8 mouse cellular contexts compared by ENCODE assay signal in the genomic region with DNA sequence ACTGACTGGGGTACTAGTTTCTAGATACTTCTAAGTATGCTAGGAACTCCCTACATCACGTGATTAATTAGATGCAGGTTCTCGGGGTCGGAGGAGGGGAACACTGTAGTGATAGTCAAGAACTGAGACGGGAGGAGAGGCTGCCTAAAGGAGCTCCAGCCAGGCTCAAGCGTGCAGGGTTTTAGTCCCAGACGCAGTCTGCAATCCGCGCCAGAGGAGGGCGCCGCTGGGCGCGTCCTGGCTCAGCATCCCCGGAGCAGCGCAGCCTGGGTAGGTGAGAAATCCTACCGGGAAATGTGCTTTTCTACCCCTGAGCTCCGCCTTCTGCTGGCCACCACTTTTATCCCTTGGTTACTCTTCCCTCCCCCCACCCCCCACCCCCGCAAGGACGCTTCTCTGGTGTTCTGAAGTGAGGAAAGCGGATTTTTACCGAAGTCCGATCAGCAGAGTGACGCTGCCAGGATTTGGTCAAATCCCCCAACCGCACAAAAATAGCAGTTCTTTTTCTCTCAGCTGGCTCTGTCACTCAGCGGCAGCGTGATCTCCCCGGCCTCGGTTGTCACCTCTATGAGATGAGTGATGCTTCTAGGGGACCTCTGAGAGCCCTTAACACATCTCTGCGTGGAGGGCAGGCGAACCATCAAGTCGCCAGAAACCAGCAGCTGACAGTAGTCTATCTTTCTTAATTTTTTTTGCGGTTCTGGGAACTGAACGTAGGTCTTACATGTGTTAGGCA. TPM values are rescaled to one million over a fixed set of nuclear protein-coding genes. Genes with fewer than 3 reads are reported as not detected.
DNase-seq lines count a peak whose midpoint lies in the region; ATAC-seq and TF ChIP-seq lines count a peak whose summit lies in the region.

No protein-coding gene starts in this region.

- peaks cover 6% of the 10 kb centered on the region; the same call in 1 of the 2 replicates for H3K9me3 ChIP-seq in E14TG2a.4 (ENCODE audit: low read length)
- no peaks in the 10 kb centered on the region for H3K9me3 ChIP-seq in forebrain, embryonic 10.5 days
- H3K9me3 ChIP-seq in liver, postnatal 0 days (ENCODE audit: low read length) = no peaks in the 10 kb centered on the region
- H3K9me3 ChIP-seq in neural tube, embryonic 14.5 days (ENCODE audit: control insufficient read depth, low read length) = no peaks in the 10 kb centered on the region

- H3K4me1 ChIP-seq in E14TG2a.4 (replicated peaks; ENCODE audit: low read depth, low read length) = peaks cover 21% of the 10 kb centered on the region
- H3K4me1 ChIP-seq in forebrain, embryonic 10.5 days = peaks cover 20% of the 10 kb centered on the region
- H3K4me1 ChIP-seq in liver, postnatal 0 days (ENCODE audit: insufficient read depth) = 0 out of 2 replicates have a peak, but pooled peaks cover 2% of the 10 kb centered on the region
- no peaks in the 10 kb centered on the region for H3K4me1 ChIP-seq in neural tube, embryonic 14.5 days (ENCODE audit: control insufficient read depth, insufficient read depth, low read length)

- no peak for TF ChIP-seq EP300 in liver, postnatal 0 days (IDR thresholded peaks at IDR 0.05; ENCODE audit: low read depth)

- intact Hi-C loops in heart, postnatal 14 days (cut with DNase I) = no loop called here

- no peak; the same call in 1 of the 2 replicates for TF ChIP-seq CTCF in E14TG2a.4 (conservative IDR thresholded peaks at IDR 0.05; ENCODE audit: low read length)
- peak; percentile 64 for TF ChIP-seq CTCF in brain, embryonic 14.5 days (IDR thresholded peaks at IDR 0.05; ENCODE audit: borderline replicate concordance, extremely low read depth, insufficient read depth, insufficient read length)
- peak; percentile 64 for TF ChIP-seq CTCF in liver, postnatal 0 days (IDR thresholded peaks at IDR 0.05; ENCODE audit: low read depth)

- 14% methylated on average over 32 of the region's 32 CpGs for WGBS in forebrain, embryonic 10.5 days
- 18% methylated on average over 28 of the region's 32 CpGs for WGBS in liver, postnatal 0 days (ENCODE audit: insufficient replicate concordance)
- WGBS in neural tube, embryonic 14.5 days = 14% methylated on average over 32 of the region's 32 CpGs

- H3K36me3 ChIP-seq in E14TG2a.4 (ENCODE audit: insufficient read depth, low read length) = no peaks in the 10 kb centered on the region
- no peaks in the 10 kb centered on the region for H3K36me3 ChIP-seq in forebrain, embryonic 10.5 days (replicated peaks)
- H3K36me3 ChIP-seq in liver, postnatal 0 days (replicated peaks; ENCODE audit: insufficient read depth, low read length) = no peaks in the 10 kb centered on the region
- H3K36me3 ChIP-seq in neural tube, embryonic 14.5 days (ENCODE audit: control insufficient read depth, insufficient read depth, low read length) = no peaks in the 10 kb centered on the region

- peak overlapping the region; percentile 45 for H3K4me3 ChIP-seq in E14TG2a.4 (replicated peaks; ENCODE audit: low read length)
- H3K4me3 ChIP-seq in forebrain, embryonic 10.5 days = peak overlapping the region; percentile 49
- H3K4me3 ChIP-seq in liver, postnatal 0 days (ENCODE audit: low read depth, low read length) = peak overlapping the region; percentile 16; the same call in 1 of the 2 replicates
- H3K4me3 ChIP-seq in neural tube, embryonic 14.5 days (ENCODE audit: low read depth, low read length) = peak overlapping the region; percentile 24

- peak overlapping the region; percentile 41 for H3K27ac ChIP-seq in forebrain, embryonic 10.5 days
- no peak overlapping the region for H3K27ac ChIP-seq in liver, postnatal 0 days (ENCODE audit: low read depth)
- H3K27ac ChIP-seq in neural tube, embryonic 14.5 days (ENCODE audit: low read depth, low read length) = no peak overlapping the region

- DNase-seq in brain, embryonic 14.5 days (ENCODE audit: low read depth) = peak; percentile 71
- peak; percentile 65 for DNase-seq in forebrain, embryonic 10.5 days (ENCODE audit: extremely low spot score, low spot score)
- DNase-seq in heart, postnatal 14 days = peak; percentile 59 to 68
- peak; percentile 50 to 75 for DNase-seq in layer of hippocampus, adult 18-20 months (ENCODE audit: low spot score in 2 of 2)
- DNase-seq in liver, postnatal 0 days = peak; percentile 69
- DNase-seq in thymus, postnatal 36 days = peak; percentile 29 to 36

- H3K4me2 ChIP-seq in liver, postnatal 0 days (ENCODE audit: low read depth, low read length) = peak overlapping the region; percentile 66
- H3K4me2 ChIP-seq in neural tube, embryonic 14.5 days (ENCODE audit: low read depth, low read length) = peak overlapping the region; percentile 55

- peak; percentile 71 for ATAC-seq in liver, postnatal 0 days
- ATAC-seq in neural tube, embryonic 14.5 days (ENCODE audit: low read depth) = peak; percentile 51; the same call in 1 of the 2 replicates

- no peak overlapping the region for H3K9ac ChIP-seq in liver, postnatal 0 days (replicated peaks)
- H3K9ac ChIP-seq in neural tube, embryonic 14.5 days (replicated peaks; ENCODE audit: low read depth, low read length) = 0 out of 2 replicates have a peak overlapping the region, but pooled peaks have one; percentile 32

- TF ChIP-seq POLR2A in brain, embryonic 14.5 days (IDR thresholded peaks at IDR 0.05; ENCODE audit: borderline replicate concordance, extremely low read depth, insufficient read depth, insufficient read length, poor library complexity, severe bottlenecking) = no peak

- peaks cover 25% of the 10 kb centered on the region for H3K27me3 ChIP-seq in E14TG2a.4 (ENCODE audit: insufficient read depth, low read length)
- H3K27me3 ChIP-seq in forebrain, embryonic 10.5 days (ENCODE audit: poor library complexity, severe bottlenecking) = peaks cover 3% of the 10 kb centered on the region; the same call in 1 of the 2 replicates
- no peaks in the 10 kb centered on the region for H3K27me3 ChIP-seq in liver, postnatal 0 days (ENCODE audit: insufficient read depth, low read length)
- H3K27me3 ChIP-seq in neural tube, embryonic 14.5 days (ENCODE audit: control insufficient read depth, insufficient read depth, low read length) = no peaks in the 10 kb centered on the region

RNA-seq across cellular contexts. Expression of a gene that starts 53.3 kb away (rescaled TPM):
- polyA plus RNA-seq in brain, embryonic 14.5 days (2012; rRNA removed) = 28.1 and 31.8 TPM in 2 replicates
- polyA plus RNA-seq in forebrain, embryonic 10.5 days (2016; fragmentation: Nextera tagmentation; extraction: Ambion mirVana) = 30.1 and 34.9 TPM in 2 replicates
- 10 to 100 TPM; 20.4 to 24.3 TPM for total RNA-seq in heart, postnatal 14 days (2021)
- total RNA-seq in layer of hippocampus, adult 18-20 months (2021) = 10 to 100 TPM; 52.9 to 56.9 TPM
- polyA plus RNA-seq in liver, postnatal 0 days (2015; fragmentation: Nextera tagmentation; extraction: Ambion mirVana) = 11.4 and 14.4 TPM in 2 replicates
- 37.5 and 38.3 TPM in 2 replicates for polyA plus RNA-seq in neural tube, embryonic 14.5 days (2014; fragmentation: Nextera tagmentation; extraction: Ambion mirVana)

RNA-seq across cellular contexts. Expression of a gene that starts 57.2 kb away (rescaled TPM):
- polyA plus RNA-seq in brain, embryonic 14.5 days (2012; rRNA removed) = 5.4 and 7.3 TPM in 2 replicates
- polyA plus RNA-seq in forebrain, embryonic 10.5 days (2016; fragmentation: Nextera tagmentation; extraction: Ambion mirVana) = 10.6 and 12.2 TPM in 2 replicates
- total RNA-seq in heart, postnatal 14 days (2021) = 100 to 1,000 TPM; 120 to 125 TPM
- 1 to 10 TPM; 9.6 to 9.8 TPM for total RNA-seq in layer of hippocampus, adult 18-20 months (2021)
- 16.4 and 16.6 TPM in 2 replicates for polyA plus RNA-seq in liver, postnatal 0 days (2015; fragmentation: Nextera tagmentation; extraction: Ambion mirVana)
- 4.1 and 6.9 TPM in 2 replicates for polyA plus RNA-seq in neural tube, embryonic 14.5 days (2014; fragmentation: Nextera tagmentation; extraction: Ambion mirVana)
